Mouse (Mus musculus) forebrain, embryonic 12.5 days (tissue): ENCODE measurements around the gene Cdc42. TPM values are rescaled to one million over a fixed set of nuclear protein-coding genes. Genes with fewer than 3 reads are reported as not detected.

ENCODE experiments used
- ATAC-seq: fragments of 200-750 bp; cut with Nextera tagmentation; 2 replicates; pipeline ENCODE4 v1.8.0; 2017; ENCODE audit warnings: moderate TSS enrichment; ENCODE audit not compliant: low FRiP score
- H3K27ac ChIP-seq: fragments of 300-500 bp; sonication (generic); 2 replicates; pipeline ENCODE4 v1.5.1; 2016; ENCODE audit warnings: mild to moderate bottlenecking
- H3K27me3 ChIP-seq: fragments of 300-500 bp; sonication (generic); 2 replicates; pipeline ENCODE4 v1.6.1; 2016; ENCODE audit warnings: mild to moderate bottlenecking
- H3K36me3 ChIP-seq: fragments of 300-500 bp; sonication (generic); replicated peaks from 2 replicates; pipeline ENCODE4 v1.6.1; 2016; ENCODE audit warnings: mild to moderate bottlenecking
- H3K4me1 ChIP-seq: fragments of 300-500 bp; sonication (generic); 2 replicates; pipeline ENCODE4 v1.6.1; 2016
- H3K4me2 ChIP-seq: fragments of 300-500 bp; sonication (generic); 2 replicates; pipeline ENCODE4 v1.6.1; 2016; ENCODE audit warnings: mild to moderate bottlenecking, moderate library complexity
- H3K4me3 ChIP-seq: fragments of 300-500 bp; sonication (generic); replicated peaks from 2 replicates; pipeline ENCODE4 v1.5.1; 2016; ENCODE audit warnings: mild to moderate bottlenecking
- H3K9ac ChIP-seq: fragments of 300-500 bp; sonication (generic); 2 replicates; pipeline ENCODE4 v1.6.1; 2016; ENCODE audit warnings: mild to moderate bottlenecking
- H3K9me3 ChIP-seq: fragments of 300-500 bp; sonication (generic); 2 replicates; pipeline ENCODE4 v1.6.1; 2016
- WGBS: fragments of 180-500 bp; shearing (Covaris S2); methylation state at CpG from one replicate; pipeline ENCODE4 v1.1.7; 2016; 5-methylcytosine and 5-hydroxymethylcytosine counted together
- polyA plus RNA-seq: library from polyadenylated mRNA; unstranded; fragments of >200 nt; fragmentation: Nextera tagmentation; extraction: Ambion mirVana; gene quantifications from 2 replicates; pipeline ENCODE4 v1.2.1, GENCODE M21; 2016

Gene Cdc42
- polyA plus RNA-seq, 1 experiment from 2014 or later, result 584 TPM

GRCm38 (mm10) chr4:137339415-137339814 is 18.1 kb downstream of the Cdc42 start:
- no peaks in the 10 kb centered on the region for H3K9me3 ChIP-seq
- H3K27ac ChIP-seq, result no peak overlapping the region
- peaks cover 14% of the 10 kb centered on the region; the same call in 1 of the 2 replicates for H3K36me3 ChIP-seq
- H3K27me3 ChIP-seq, result no peaks in the 10 kb centered on the region
- no peaks in the 10 kb centered on the region for H3K4me1 ChIP-seq
- no peak overlapping the region for H3K9ac ChIP-seq
- no peak overlapping the region for H3K4me2 ChIP-seq
- no peak overlapping the region for H3K4me3 ChIP-seq
- WGBS, result 85% methylated on average over 1 of the region's 1 CpGs
- ATAC-seq, result no peak

- H3K9ac ChIP-seq, result no peak overlapping the region
- no peak overlapping the region for H3K27ac ChIP-seq
- peaks cover 31% of the 10 kb centered on the region for H3K36me3 ChIP-seq
- no peaks in the 10 kb centered on the region for H3K4me1 ChIP-seq
- H3K4me3 ChIP-seq, result no peak overlapping the region
- WGBS, result 93% methylated on average over 5 of the region's 5 CpGs
- H3K27me3 ChIP-seq, result no peaks in the 10 kb centered on the region
- no peaks in the 10 kb centered on the region for H3K9me3 ChIP-seq
- no peak for ATAC-seq
- no peak overlapping the region for H3K4me2 ChIP-seq
Observed at GRCm38 (mm10) chr4:137336468-137336867, 21.1 kb downstream of the Cdc42 start.

GRCm38 (mm10) chr4:137332051-137332450 is 25.5 kb downstream of the Cdc42 start:
- Histone ChIP-seq H3K4me1 (no peaks in the 10 kb centered on the region), H3K9me3 (no peaks in the 10 kb centered on the region), H3K9ac (no peak overlapping the region), H3K27ac (no peak overlapping the region), H3K4me2 (no peak overlapping the region), H3K27me3 (no peaks in the 10 kb centered on the region), H3K4me3 (no peak overlapping the region), H3K36me3 (peaks cover 58% of the 10 kb centered on the region)
- ATAC-seq, result no peak

- no peak for ATAC-seq
- WGBS, result 97% methylated on average over 3 of the region's 3 CpGs
- Histone ChIP-seq H3K4me1 (no peaks in the 10 kb centered on the region), H3K27ac (no peak overlapping the region), H3K27me3 (no peaks in the 10 kb centered on the region), H3K4me3 (no peak overlapping the region), H3K36me3 (peaks cover 56% of the 10 kb centered on the region), H3K4me2 (no peak overlapping the region), H3K9me3 (no peaks in the 10 kb centered on the region), H3K9ac (no peak overlapping the region)
Observed at GRCm38 (mm10) chr4:137326494-137326893, 31.0 kb downstream of the Cdc42 start.

GRCm38 (mm10) chr4:137324926-137325325 is 32.6 kb downstream of the Cdc42 start:
- Histone ChIP-seq H3K27ac (no peak overlapping the region), H3K36me3 (peaks cover 62% of the 10 kb centered on the region)

GRCm38 (mm10) chr4:137316027-137316770 is 41.3 kb downstream of the Cdc42 start:
- Histone ChIP-seq H3K9me3 (no peaks in the 10 kb centered on the region), H3K9ac (no peak overlapping the region), H3K36me3 (peaks cover 44% of the 10 kb centered on the region), H3K4me1 (no peaks in the 10 kb centered on the region), H3K4me3 (no peak overlapping the region), H3K27me3 (no peaks in the 10 kb centered on the region), H3K27ac (no peak overlapping the region), H3K4me2 (no peak overlapping the region)
- no peak for ATAC-seq
- 83% methylated on average over 4 of the region's 4 CpGs for WGBS

More at GRCm38 (mm10) chr4:137324926-137325325, 32.6 kb downstream of the Cdc42 start:
- Histone ChIP-seq H3K4me3 (no peak overlapping the region), H3K9ac (no peak overlapping the region), H3K4me1 (no peaks in the 10 kb centered on the region), H3K9me3 (no peaks in the 10 kb centered on the region), H3K4me2 (no peak overlapping the region), H3K27me3 (no peaks in the 10 kb centered on the region)
- WGBS, result 90% methylated on average over 6 of the region's 6 CpGs
- ATAC-seq, result no peak

- no peak for ATAC-seq
Observed at GRCm38 (mm10) chr4:137315061-137315460, 42.5 kb downstream of the Cdc42 start.

GRCm38 (mm10) chr4:137314561-137314960 is 43.0 kb downstream of the Cdc42 start:
- Histone ChIP-seq H3K9me3 (no peaks in the 10 kb centered on the region), H3K36me3 (peaks cover 27% of the 10 kb centered on the region), H3K27ac (no peak overlapping the region), H3K4me1 (peaks cover 5% of the 10 kb centered on the region; the same call in 1 of the 2 replicates), H3K4me3 (no peak overlapping the region), H3K9ac (no peak overlapping the region), H3K27me3 (no peaks in the 10 kb centered on the region), H3K4me2 (no peak overlapping the region)
- WGBS, result 81% methylated on average over 6 of the region's 6 CpGs
- no peak for ATAC-seq

More at GRCm38 (mm10) chr4:137315061-137315460, 42.5 kb downstream of the Cdc42 start:
- H3K27ac ChIP-seq, result no peak overlapping the region
- peaks cover 32% of the 10 kb centered on the region for H3K36me3 ChIP-seq
- H3K4me1 ChIP-seq, result peaks cover 5% of the 10 kb centered on the region; the same call in 1 of the 2 replicates
- H3K27me3 ChIP-seq, result no peaks in the 10 kb centered on the region
- H3K9ac ChIP-seq, result no peak overlapping the region
- 86% methylated on average over 2 of the region's 2 CpGs for WGBS
- H3K9me3 ChIP-seq, result no peaks in the 10 kb centered on the region
- H3K4me3 ChIP-seq, result no peak overlapping the region
- H3K4me2 ChIP-seq, result no peak overlapping the region

- no peak for ATAC-seq
- Histone ChIP-seq H3K4me2 (no peak overlapping the region), H3K9me3 (no peaks in the 10 kb centered on the region), H3K4me1 (peaks cover 5% of the 10 kb centered on the region; the same call in 1 of the 2 replicates), H3K36me3 (peaks cover 20% of the 10 kb centered on the region), H3K27me3 (no peaks in the 10 kb centered on the region), H3K4me3 (no peak overlapping the region), H3K27ac (no peak overlapping the region), H3K9ac (no peak overlapping the region)
- WGBS, result 57% methylated on average over 2 of the region's 2 CpGs
Observed at GRCm38 (mm10) chr4:137313511-137313910, 44.0 kb downstream of the Cdc42 start.

- H3K9me3 ChIP-seq, result no peaks in the 10 kb centered on the region
- H3K9ac ChIP-seq, result no peak overlapping the region
- no peak overlapping the region for H3K4me3 ChIP-seq
- H3K4me1 ChIP-seq, result peaks cover 22% of the 10 kb centered on the region; the same call in 1 of the 2 replicates
- 65% methylated on average over 5 of the region's 5 CpGs for WGBS
- no peak for ATAC-seq
- no peak overlapping the region for H3K4me2 ChIP-seq
- H3K36me3 ChIP-seq, result no peaks in the 10 kb centered on the region
- no peaks in the 10 kb centered on the region for H3K27me3 ChIP-seq
- no peak overlapping the region for H3K27ac ChIP-seq
Observed at GRCm38 (mm10) chr4:137308377-137308776, 49.1 kb downstream of the Cdc42 start.

GRCm38 (mm10) chr4:137306991-137307706 is 50.4 kb downstream of the Cdc42 start:
- H3K9ac ChIP-seq, result no peak overlapping the region
- no peaks in the 10 kb centered on the region for H3K9me3 ChIP-seq
- WGBS, result 84% methylated on average over 19 of the region's 19 CpGs
- peaks cover 25% of the 10 kb centered on the region for H3K4me1 ChIP-seq
- no peak overlapping the region for H3K4me2 ChIP-seq
- H3K36me3 ChIP-seq, result no peaks in the 10 kb centered on the region
- no peak overlapping the region for H3K27ac ChIP-seq
- no peak for ATAC-seq
- no peak overlapping the region for H3K4me3 ChIP-seq
- no peaks in the 10 kb centered on the region for H3K27me3 ChIP-seq

- Histone ChIP-seq H3K4me1 (peaks cover 31% of the 10 kb centered on the region), H3K27me3 (no peaks in the 10 kb centered on the region), H3K4me2 (no peak overlapping the region), H3K27ac (no peak overlapping the region), H3K36me3 (no peaks in the 10 kb centered on the region), H3K9ac (no peak overlapping the region), H3K9me3 (no peaks in the 10 kb centered on the region), H3K4me3 (no peak overlapping the region)
- no peak for ATAC-seq
- 80% methylated on average over 8 of the region's 8 CpGs for WGBS
Observed at GRCm38 (mm10) chr4:137306577-137306888, 51.0 kb downstream of the Cdc42 start.
